Mouse (Mus musculus): ENCODE data around the gene Spaar. TPM values are rescaled to one million over a fixed set of nuclear protein-coding genes. Genes with fewer than 3 reads are reported as not detected.

The Spaar gene
- polyA plus RNA-seq, 2 experiments: 0.01 to 0.03 TPM

GRCm38 (mm10) chr4:43703851-43704250 lies 26.0 kb upstream of the Spaar start:
- DNase-seq (ENCODE audit: low read depth in 3 of 3, low spot score in 3 of 3): no peak
- Histone ChIP-seq H3K27me3 (ENCODE audit: control insufficient read depth, insufficient read depth, low read length) (no peaks in the 10 kb centered on the region), H3K9ac (replicated peaks) (no peak overlapping the region), H3K4me2 (ENCODE audit: low read depth) (no peak overlapping the region), H3K36me3 (replicated peaks; ENCODE audit: control insufficient read depth, insufficient read depth, low read depth) (no peaks in the 10 kb centered on the region), H3K4me1 (replicated peaks; ENCODE audit: control insufficient read depth in 2 of 2, insufficient read depth in 2 of 2, low read length in 1 of 2) (no peaks in the 10 kb centered on the region), H3K4me3 (ENCODE audit: insufficient read depth in 1 of 2, low read depth in 2 of 2, low read length in 2 of 2) (no peak overlapping the region), H3K27ac (no peak overlapping the region), H3K9me3 (ENCODE audit: control insufficient read depth, low read length) (no peaks in the 10 kb centered on the region)
- ATAC-seq (ENCODE audit: insufficient read depth): no peak
- 86% methylated on average over 8 of the region's 8 CpGs for WGBS (ENCODE audit: insufficient replicate concordance)
- no peak for TF ChIP-seq CTCF (IDR thresholded peaks at IDR 0.05; ENCODE audit: low read depth)
- TF ChIP-seq EP300 (IDR thresholded peaks at IDR 0.05; ENCODE audit: low read depth): no peak

GRCm38 (mm10) chr4:43705991-43706390 lies 23.8 kb upstream of the Spaar start:
- Histone ChIP-seq H3K4me3 (ENCODE audit: insufficient read depth in 1 of 2, low read depth in 2 of 2, low read length in 2 of 2) (no peak overlapping the region), H3K27me3 (ENCODE audit: control insufficient read depth, insufficient read depth, low read length) (no peaks in the 10 kb centered on the region), H3K9ac (replicated peaks) (no peak overlapping the region), H3K36me3 (replicated peaks; ENCODE audit: control insufficient read depth, insufficient read depth, low read depth) (no peaks in the 10 kb centered on the region), H3K27ac (no peak overlapping the region), H3K4me2 (ENCODE audit: low read depth) (no peak overlapping the region), H3K9me3 (ENCODE audit: control insufficient read depth, low read length) (no peaks in the 10 kb centered on the region), H3K4me1 (replicated peaks; ENCODE audit: control insufficient read depth in 2 of 2, insufficient read depth in 2 of 2, low read length in 1 of 2) (no peaks in the 10 kb centered on the region)
- TF ChIP-seq EP300 (IDR thresholded peaks at IDR 0.05; ENCODE audit: low read depth) (no peak), CTCF (IDR thresholded peaks at IDR 0.05; ENCODE audit: low read depth) (no peak)
- WGBS (ENCODE audit: insufficient replicate concordance): 69% methylated on average over 13 of the region's 13 CpGs
- DNase-seq (ENCODE audit: low read depth in 3 of 3, low spot score in 3 of 3) (no peak), ATAC-seq (ENCODE audit: insufficient read depth) (no peak)

- WGBS (ENCODE audit: insufficient replicate concordance): 48% methylated on average over 6 of the region's 6 CpGs
- ATAC-seq (ENCODE audit: insufficient read depth) (no peak), DNase-seq (ENCODE audit: low read depth in 3 of 3, low spot score in 3 of 3) (no peak)
- Histone ChIP-seq H3K4me3 (ENCODE audit: insufficient read depth in 1 of 2, low read depth in 2 of 2, low read length in 2 of 2) (no peak within 1 kb of the TSS), H3K36me3 (replicated peaks; ENCODE audit: control insufficient read depth, insufficient read depth, low read depth) (no peaks in the 10 kb centered on the region), H3K4me1 (replicated peaks; ENCODE audit: control insufficient read depth in 2 of 2, insufficient read depth in 2 of 2, low read length in 1 of 2) (no peaks in the 10 kb centered on the region), H3K9ac (replicated peaks) (no peak within 1 kb of the TSS), H3K9me3 (ENCODE audit: control insufficient read depth, low read length) (no peaks in the 10 kb centered on the region), H3K27ac (no peak within 1 kb of the TSS), H3K27me3 (ENCODE audit: control insufficient read depth, insufficient read depth, low read length) (no peaks in the 10 kb centered on the region), H3K4me2 (ENCODE audit: low read depth) (no peak within 1 kb of the TSS)
- TF ChIP-seq CTCF (IDR thresholded peaks at IDR 0.05; ENCODE audit: low read depth) (no peak), EP300 (IDR thresholded peaks at IDR 0.05; ENCODE audit: low read depth) (no peak)
These were observed 20.0 kb upstream of the Spaar start, which contains the start of gene Olfr71 for GRCm38 (mm10) chr4:43709869-43710268. Olfr71 (minus strand) TSS chr4:43710255.

GRCm38 (mm10) chr4:43711821-43712220 lies 18.0 kb upstream of the Spaar start:
- DNase-seq (ENCODE audit: low read depth in 3 of 3, low spot score in 3 of 3) (peak in 1 of 3 experiments; percentile 20), ATAC-seq (ENCODE audit: insufficient read depth) (no peak)
- Histone ChIP-seq H3K36me3 (replicated peaks; ENCODE audit: control insufficient read depth, insufficient read depth, low read depth) (no peaks in the 10 kb centered on the region), H3K4me1 (replicated peaks; ENCODE audit: control insufficient read depth in 2 of 2, insufficient read depth in 2 of 2, low read length in 1 of 2) (no peaks in the 10 kb centered on the region), H3K9ac (replicated peaks) (no peak overlapping the region), H3K27me3 (ENCODE audit: control insufficient read depth, insufficient read depth, low read length) (no peaks in the 10 kb centered on the region), H3K27ac (no peak overlapping the region), H3K9me3 (ENCODE audit: control insufficient read depth, low read length) (no peaks in the 10 kb centered on the region), H3K4me2 (ENCODE audit: low read depth) (no peak overlapping the region), H3K4me3 (ENCODE audit: insufficient read depth in 1 of 2, low read depth in 2 of 2, low read length in 2 of 2) (no peak overlapping the region)
- TF ChIP-seq CTCF (IDR thresholded peaks at IDR 0.05; ENCODE audit: low read depth): peak; percentile 83
- TF ChIP-seq EP300 (IDR thresholded peaks at IDR 0.05; ENCODE audit: low read depth): no peak
- 1% methylated on average over 2 of the region's 2 CpGs for WGBS (ENCODE audit: insufficient replicate concordance)

GRCm38 (mm10) chr4:43713652-43714219 lies 16.1 kb upstream of the Spaar start:
- Histone ChIP-seq H3K9ac (replicated peaks) (no peak overlapping the region), H3K4me2 (ENCODE audit: low read depth) (no peak overlapping the region), H3K27me3 (ENCODE audit: control insufficient read depth, insufficient read depth, low read length) (no peaks in the 10 kb centered on the region), H3K4me1 (replicated peaks; ENCODE audit: control insufficient read depth in 2 of 2, insufficient read depth in 2 of 2, low read length in 1 of 2) (no peaks in the 10 kb centered on the region), H3K4me3 (ENCODE audit: insufficient read depth in 1 of 2, low read depth in 2 of 2, low read length in 2 of 2) (no peak overlapping the region), H3K27ac (no peak overlapping the region), H3K36me3 (replicated peaks; ENCODE audit: control insufficient read depth, insufficient read depth, low read depth) (no peaks in the 10 kb centered on the region), H3K9me3 (ENCODE audit: control insufficient read depth, low read length) (no peaks in the 10 kb centered on the region)
- DNase-seq (ENCODE audit: low read depth in 3 of 3, low spot score in 3 of 3): no peak
- WGBS (ENCODE audit: insufficient replicate concordance): 27% methylated on average over 7 of the region's 7 CpGs
- TF ChIP-seq EP300 (IDR thresholded peaks at IDR 0.05; ENCODE audit: low read depth) (no peak), CTCF (IDR thresholded peaks at IDR 0.05; ENCODE audit: low read depth) (no peak)
- no peak for ATAC-seq (ENCODE audit: insufficient read depth)
